Mouse (Mus musculus): ENCODE results near the gene Txnrd2. TPM values are rescaled to one million over a fixed set of nuclear protein-coding genes. Genes with fewer than 3 reads are reported as not detected.
A peak's percentile ranks its signal among the peaks of the same experiment; 100 is the strongest.

Txnrd2 gene
- polyA plus RNA-seq, 1 experiment from 2014 or later = 18.2 TPM

GRCm38 (mm10) chr16:18430641-18431212 is 4.5 kb downstream of the Txnrd2 start:
- ATAC-seq (ENCODE audit: insufficient number of reproducible peaks, low FRiP score, low TSS enrichment, low read depth) = no peak
- Histone ChIP-seq H3K9me3 (replicated peaks) (no peaks in the 10 kb centered on the region), H3K27ac (replicated peaks) (no peak overlapping the region), H3K9ac (no peak overlapping the region), H3K4me1 (peaks cover 7% of the 10 kb centered on the region; the same call in 1 of the 2 replicates), H3K27me3 (no peaks in the 10 kb centered on the region), H3K4me3 (replicated peaks) (no peak overlapping the region), H3K4me2 (replicated peaks) (no peak overlapping the region), H3K36me3 (0 out of 2 replicates have a peak, but pooled peaks cover 4% of the 10 kb centered on the region)
- 66% methylated on average over 8 of the region's 8 CpGs for WGBS

GRCm38 (mm10) chr16:18433341-18433920 is 7.2 kb downstream of the Txnrd2 start:
- Histone ChIP-seq H3K27me3 (no peaks in the 10 kb centered on the region), H3K9me3 (replicated peaks) (no peaks in the 10 kb centered on the region), H3K27ac (replicated peaks) (no peak overlapping the region), H3K9ac (no peak overlapping the region), H3K4me2 (replicated peaks) (no peak overlapping the region), H3K4me1 (no peaks in the 10 kb centered on the region), H3K36me3 (0 out of 2 replicates have a peak, but pooled peaks cover 4% of the 10 kb centered on the region), H3K4me3 (replicated peaks) (no peak overlapping the region)
- 88% methylated on average over 5 of the region's 5 CpGs for WGBS
- ATAC-seq (ENCODE audit: insufficient number of reproducible peaks, low FRiP score, low TSS enrichment, low read depth) = no peak

- ATAC-seq (ENCODE audit: insufficient number of reproducible peaks, low FRiP score, low TSS enrichment, low read depth) = no peak
Measured at GRCm38 (mm10) chr16:18436128-18436527, 9.9 kb downstream of the Txnrd2 start.

DNA sequence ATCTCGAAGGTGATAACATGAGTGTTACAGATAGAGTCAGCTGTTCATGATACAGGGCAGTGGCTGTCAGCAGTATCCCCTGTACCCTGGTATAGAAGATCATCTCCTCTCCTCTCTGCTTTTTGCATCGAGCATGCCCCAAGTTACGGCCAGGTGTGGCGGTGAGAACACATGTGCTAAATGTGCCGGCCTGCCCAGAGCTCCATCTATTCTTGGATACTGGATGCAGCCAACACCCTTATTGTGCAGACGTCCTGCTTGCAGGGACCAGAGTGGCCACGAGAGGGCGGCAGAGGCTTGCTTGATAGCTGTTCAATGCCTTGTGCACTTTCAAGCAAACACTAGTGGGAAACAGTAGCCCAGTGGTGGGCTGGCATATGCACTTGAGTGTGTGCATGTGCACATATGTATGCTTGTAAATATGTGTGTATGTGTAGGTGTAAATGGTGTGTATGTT is 17.2 kb downstream of the Txnrd2 start:
- no peaks in the 10 kb centered on the region for H3K27me3 ChIP-seq
- no peak overlapping the region for H3K9ac ChIP-seq
- H3K4me2 ChIP-seq (replicated peaks) = no peak overlapping the region
- H3K36me3 ChIP-seq = no peaks in the 10 kb centered on the region
- H3K4me1 ChIP-seq = peaks cover 7% of the 10 kb centered on the region; the same call in 1 of the 2 replicates
- ATAC-seq (ENCODE audit: insufficient number of reproducible peaks, low FRiP score, low TSS enrichment, low read depth) = peak; percentile 61
- H3K4me3 ChIP-seq (replicated peaks) = no peak overlapping the region
- WGBS = 18% methylated on average over 8 of the region's 8 CpGs
- H3K9me3 ChIP-seq (replicated peaks) = no peaks in the 10 kb centered on the region
- H3K27ac ChIP-seq (replicated peaks) = no peak overlapping the region

More at GRCm38 (mm10) chr16:18436128-18436527, 9.9 kb downstream of the Txnrd2 start:
- 78% methylated on average over 6 of the region's 6 CpGs for WGBS
- Histone ChIP-seq H3K4me2 (replicated peaks) (no peak overlapping the region), H3K27ac (replicated peaks) (no peak overlapping the region), H3K4me3 (replicated peaks) (no peak overlapping the region), H3K4me1 (no peaks in the 10 kb centered on the region), H3K9me3 (replicated peaks) (no peaks in the 10 kb centered on the region), H3K9ac (no peak overlapping the region), H3K36me3 (0 out of 2 replicates have a peak, but pooled peaks cover 4% of the 10 kb centered on the region), H3K27me3 (no peaks in the 10 kb centered on the region)

- H3K9ac ChIP-seq = no peak overlapping the region
- peak overlapping the region; percentile 48; the same call in 1 of the 2 replicates for H3K27ac ChIP-seq (replicated peaks)
Measured at GRCm38 (mm10) chr16:18447243-18447642, 21.1 kb downstream of the Txnrd2 start.

DNA sequence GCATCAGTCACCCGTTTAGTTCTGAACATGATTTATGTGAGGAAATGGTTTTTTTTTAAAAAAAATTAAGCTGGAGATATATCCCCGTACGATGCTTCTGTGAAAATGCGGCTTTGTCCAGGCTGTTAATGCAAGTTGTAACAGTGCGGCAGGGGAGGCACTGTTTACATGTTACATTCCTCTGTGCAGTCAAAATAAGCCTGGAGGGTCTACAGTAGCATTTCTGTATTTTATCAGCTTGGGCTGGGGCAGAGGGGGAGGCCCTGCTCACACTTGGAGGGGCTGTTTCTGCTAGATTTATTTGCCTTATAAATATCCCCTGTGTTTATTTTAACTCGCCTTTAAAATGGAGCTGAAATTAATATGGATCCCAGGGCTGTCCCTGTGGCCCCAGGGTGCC is 21.9 kb downstream of the Txnrd2 start:
- Histone ChIP-seq H3K4me3 (replicated peaks) (no peak overlapping the region), H3K36me3 (no peaks in the 10 kb centered on the region), H3K9me3 (replicated peaks) (no peaks in the 10 kb centered on the region), H3K9ac (no peak overlapping the region), H3K27me3 (no peaks in the 10 kb centered on the region), H3K27ac (replicated peaks) (no peak overlapping the region), H3K4me1 (peaks cover 24% of the 10 kb centered on the region), H3K4me2 (replicated peaks) (no peak overlapping the region)
- 40% methylated on average over 6 of the region's 6 CpGs for WGBS
- ATAC-seq (ENCODE audit: insufficient number of reproducible peaks, low FRiP score, low TSS enrichment, low read depth) = no peak

More at GRCm38 (mm10) chr16:18447243-18447642, 21.1 kb downstream of the Txnrd2 start:
- no peak overlapping the region for H3K4me2 ChIP-seq (replicated peaks)
- no peaks in the 10 kb centered on the region for H3K9me3 ChIP-seq (replicated peaks)
- no peak overlapping the region for H3K4me3 ChIP-seq (replicated peaks)
- no peaks in the 10 kb centered on the region for H3K27me3 ChIP-seq
- H3K4me1 ChIP-seq = peaks cover 21% of the 10 kb centered on the region
- H3K36me3 ChIP-seq = no peaks in the 10 kb centered on the region
- ATAC-seq (ENCODE audit: insufficient number of reproducible peaks, low FRiP score, low TSS enrichment, low read depth) = no peak

GRCm38 (mm10) chr16:18449005-18449404 is 22.8 kb downstream of the Txnrd2 start:
- Histone ChIP-seq H3K27ac (replicated peaks) (no peak overlapping the region), H3K4me2 (replicated peaks) (no peak overlapping the region), H3K27me3 (no peaks in the 10 kb centered on the region), H3K9ac (no peak overlapping the region), H3K4me3 (replicated peaks) (no peak overlapping the region), H3K4me1 (peaks cover 24% of the 10 kb centered on the region), H3K36me3 (no peaks in the 10 kb centered on the region), H3K9me3 (replicated peaks) (no peaks in the 10 kb centered on the region)
- no peak for ATAC-seq (ENCODE audit: insufficient number of reproducible peaks, low FRiP score, low TSS enrichment, low read depth)
- 94% methylated on average over 4 of the region's 4 CpGs for WGBS

DNA sequence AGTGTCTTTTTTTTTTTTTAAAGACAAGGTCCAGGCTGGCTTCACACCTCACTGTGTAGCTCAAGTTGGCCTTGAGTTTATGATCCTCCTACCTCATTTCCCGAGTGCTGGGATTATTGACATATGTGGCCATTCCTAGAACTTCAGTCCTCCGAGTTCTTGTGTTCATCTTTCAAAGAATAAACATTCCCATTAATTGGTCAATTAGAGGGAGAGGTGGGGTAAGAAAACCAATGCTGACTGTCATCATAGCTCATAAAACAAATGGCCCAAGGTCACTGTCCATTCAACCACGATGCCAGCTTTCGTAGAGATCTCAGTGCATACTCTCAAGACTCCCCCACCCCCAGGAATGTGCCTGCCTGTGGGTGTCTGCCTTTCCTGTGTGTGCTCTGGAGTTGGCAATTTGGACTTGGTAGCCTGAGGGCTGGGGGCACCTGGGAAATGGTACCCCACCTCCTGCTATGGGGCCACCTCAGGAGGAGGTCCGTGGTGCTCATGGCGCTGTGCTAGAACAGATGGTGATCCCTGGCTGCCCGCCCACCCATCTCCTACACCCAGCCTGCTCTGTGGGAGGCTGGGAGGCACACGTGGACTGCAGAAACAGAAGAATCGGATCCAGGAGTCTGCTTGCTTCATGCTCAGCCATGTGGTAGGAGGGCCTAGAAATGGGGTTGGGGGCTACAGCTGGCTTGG is 25.4 kb downstream of the Txnrd2 start:
- Histone ChIP-seq H3K9ac (no peak overlapping the region), H3K4me2 (replicated peaks) (no peak overlapping the region), H3K36me3 (no peaks in the 10 kb centered on the region), H3K27me3 (no peaks in the 10 kb centered on the region), H3K9me3 (replicated peaks) (no peaks in the 10 kb centered on the region), H3K4me3 (replicated peaks) (no peak overlapping the region), H3K4me1 (peaks cover 29% of the 10 kb centered on the region), H3K27ac (replicated peaks) (no peak overlapping the region)
- WGBS = 26% methylated on average over 9 of the region's 9 CpGs
- ATAC-seq (ENCODE audit: insufficient number of reproducible peaks, low FRiP score, low TSS enrichment, low read depth) = no peak

DNA sequence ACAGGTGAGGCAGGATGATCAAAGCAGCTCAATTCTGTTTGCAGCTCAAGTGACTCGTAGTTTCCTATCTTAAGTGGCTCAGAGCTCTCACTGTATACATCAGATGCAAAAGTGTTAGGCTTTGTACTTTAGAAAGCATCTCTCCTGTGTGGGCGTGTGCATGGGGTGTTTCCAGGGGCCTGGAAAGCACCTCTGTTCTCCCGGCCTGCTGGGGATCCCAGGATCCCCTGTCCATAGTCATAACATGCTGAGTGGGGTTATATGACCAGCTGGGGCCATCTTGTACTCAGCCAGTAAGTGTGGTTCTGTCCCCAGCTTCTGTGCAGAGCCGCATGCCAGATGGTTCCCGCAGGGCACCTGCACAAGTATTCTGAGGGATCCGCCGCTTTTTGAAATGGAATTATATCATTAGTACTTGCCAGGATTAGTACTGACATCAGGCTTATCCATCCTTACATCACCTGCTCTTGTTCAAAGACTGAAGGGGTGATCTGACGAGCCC is 26.2 kb downstream of the Txnrd2 start:
- 61% methylated on average over 8 of the region's 8 CpGs for WGBS
- H3K27me3 ChIP-seq = no peaks in the 10 kb centered on the region
- H3K4me1 ChIP-seq = peaks cover 27% of the 10 kb centered on the region
- H3K27ac ChIP-seq (replicated peaks) = no peak overlapping the region
- no peaks in the 10 kb centered on the region; the same call in 1 of the 2 replicates for H3K36me3 ChIP-seq
- H3K4me2 ChIP-seq (replicated peaks) = no peak overlapping the region
- no peaks in the 10 kb centered on the region for H3K9me3 ChIP-seq (replicated peaks)
- H3K4me3 ChIP-seq (replicated peaks) = no peak overlapping the region
- no peak overlapping the region for H3K9ac ChIP-seq
- no peak for ATAC-seq (ENCODE audit: insufficient number of reproducible peaks, low FRiP score, low TSS enrichment, low read depth)

DNA sequence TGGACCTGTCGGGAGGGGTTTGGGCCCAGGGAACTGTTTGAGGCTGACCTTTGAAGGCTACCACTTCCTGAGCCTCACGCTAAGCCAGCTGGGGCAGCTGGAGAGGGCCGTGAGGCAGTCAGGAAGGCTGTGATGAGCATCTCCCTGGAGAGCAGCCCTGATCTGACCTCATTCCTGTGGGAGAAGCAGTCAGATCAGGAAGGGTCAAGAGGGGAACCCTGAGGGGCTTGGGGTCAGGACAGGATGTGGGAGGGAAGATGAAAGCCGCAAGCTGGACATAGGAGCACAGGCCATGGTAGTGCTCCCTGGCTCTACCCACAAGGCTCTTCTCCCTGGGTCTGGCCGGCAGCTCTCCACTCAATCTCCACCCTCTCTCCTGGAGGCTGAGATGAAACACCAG is 27.7 kb downstream of the Txnrd2 start:
- Histone ChIP-seq H3K9me3 (replicated peaks) (no peaks in the 10 kb centered on the region), H3K9ac (no peak overlapping the region), H3K4me2 (replicated peaks) (no peak overlapping the region), H3K4me3 (replicated peaks) (no peak overlapping the region), H3K27ac (replicated peaks) (no peak overlapping the region), H3K36me3 (no peaks in the 10 kb centered on the region; the same call in 1 of the 2 replicates), H3K4me1 (peaks cover 23% of the 10 kb centered on the region), H3K27me3 (no peaks in the 10 kb centered on the region)
- 44% methylated on average over 5 of the region's 5 CpGs for WGBS
- no peak for ATAC-seq (ENCODE audit: insufficient number of reproducible peaks, low FRiP score, low TSS enrichment, low read depth)

DNA sequence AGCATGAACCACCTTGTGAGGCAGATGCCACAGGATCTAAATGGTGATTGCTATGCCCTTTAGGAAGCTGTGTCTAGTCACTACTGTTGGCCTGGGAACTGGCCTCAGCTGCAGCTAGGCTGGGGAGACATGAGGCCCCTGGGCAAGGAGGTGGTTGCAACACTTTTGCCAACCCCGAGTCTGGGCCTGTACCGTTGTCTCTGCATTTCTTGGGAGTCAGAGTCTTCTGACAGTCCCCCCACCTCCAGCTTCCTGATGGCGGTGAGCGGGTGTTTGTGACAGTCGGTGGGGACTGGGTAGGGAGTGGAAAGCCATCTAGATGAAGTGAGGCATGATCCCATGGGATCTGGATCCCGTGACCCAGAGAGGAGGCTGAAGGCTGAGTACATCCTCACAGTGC is 29.2 kb downstream of the Txnrd2 start:
- Histone ChIP-seq H3K27me3 (no peaks in the 10 kb centered on the region), H3K36me3 (no peaks in the 10 kb centered on the region; the same call in 1 of the 2 replicates), H3K9me3 (replicated peaks) (no peaks in the 10 kb centered on the region), H3K4me2 (replicated peaks) (no peak overlapping the region), H3K4me3 (replicated peaks) (no peak overlapping the region), H3K27ac (replicated peaks) (no peak overlapping the region), H3K9ac (no peak overlapping the region), H3K4me1 (peaks cover 39% of the 10 kb centered on the region)
- no peak for ATAC-seq (ENCODE audit: insufficient number of reproducible peaks, low FRiP score, low TSS enrichment, low read depth)
- 72% methylated on average over 6 of the region's 6 CpGs for WGBS
